ENCODE assay signal across 11 mouse cellular contexts in the genomic region with DNA sequence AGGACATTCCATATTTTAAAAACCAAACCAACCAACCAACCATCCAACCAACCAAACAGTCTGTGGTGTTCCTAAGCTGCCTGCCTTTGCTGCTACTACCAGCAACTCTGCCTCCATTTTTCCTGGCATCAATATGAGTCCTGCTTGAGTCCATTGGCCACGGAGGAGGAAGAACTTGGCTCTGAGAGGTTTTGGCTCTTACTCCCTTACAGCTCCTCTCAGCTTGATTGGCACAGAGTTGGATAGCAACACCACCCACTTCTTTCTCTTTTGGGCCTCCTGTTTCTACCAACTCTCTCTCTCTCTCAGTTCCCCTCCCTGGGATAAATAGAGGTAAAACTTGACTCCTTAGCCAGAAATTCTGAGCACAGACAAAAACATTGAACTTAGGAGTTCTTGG.
A peak's percentile ranks its signal among the peaks of the same experiment; 100 is the strongest.
DNase-seq lines count a peak whose midpoint lies in the region; ATAC-seq lines count a peak whose summit lies in the region.
"Had no signal": no experiment of that assay in that cellular context is flagged by ENCODE, and none has a peak within 500 bp of the region (broad histone marks: within the 10 kb centered on the region; RNA-seq: fewer than 3 reads in every experiment).

No protein-coding gene starts in this region.

- WGBS in forebrain, embryonic 16.5 days, result 32% methylated on average over 1 of the region's 1 CpGs
- 84% methylated on average over 1 of the region's 1 CpGs for WGBS in forebrain, embryonic 11.5 days

- peak; percentile 65 for ATAC-seq in forebrain, embryonic 16.5 days
- no peak for ATAC-seq in forebrain, embryonic 11.5 days (replicated peaks; ENCODE audit: low FRiP score)

- H3K27ac ChIP-seq in forebrain, embryonic 16.5 days (ENCODE audit: low read length), result no peak overlapping the region
- H3K27ac ChIP-seq in forebrain, embryonic 11.5 days (ENCODE audit: low read depth, low read length), result no peak overlapping the region
- H3K27ac ChIP-seq: embryonic facial prominence, embryonic 15.5 days; macrophage had no signal

- H3K9ac ChIP-seq in forebrain, embryonic 16.5 days (replicated peaks; ENCODE audit: low read depth, low read length), result no peak overlapping the region
- H3K9ac ChIP-seq in forebrain, embryonic 11.5 days (ENCODE audit: low read length), result no peak overlapping the region
- H3K9ac ChIP-seq: embryonic facial prominence, embryonic 15.5 days had no signal

- no peaks in the 10 kb centered on the region for H3K27me3 ChIP-seq in forebrain, embryonic 16.5 days (replicated peaks; ENCODE audit: control insufficient read depth, insufficient read depth, low read length)
- no peaks in the 10 kb centered on the region for H3K27me3 ChIP-seq in forebrain, embryonic 11.5 days (ENCODE audit: control insufficient read depth, insufficient read depth, low read length)
- H3K27me3 ChIP-seq: embryonic facial prominence, embryonic 15.5 days had no signal

- H3K9me3 ChIP-seq in forebrain, embryonic 16.5 days (ENCODE audit: control insufficient read depth, low read length), result no peaks in the 10 kb centered on the region
- no peaks in the 10 kb centered on the region for H3K9me3 ChIP-seq in forebrain, embryonic 11.5 days (ENCODE audit: control insufficient read depth, low read length)
- H3K9me3 ChIP-seq: embryonic facial prominence, embryonic 15.5 days had no signal

- peaks cover 6% of the 10 kb centered on the region; the same call in 1 of the 2 replicates for H3K4me1 ChIP-seq in forebrain, embryonic 16.5 days (replicated peaks; ENCODE audit: control insufficient read depth, insufficient read depth, low read length)
- H3K4me1 ChIP-seq in forebrain, embryonic 11.5 days (replicated peaks; ENCODE audit: control insufficient read depth, insufficient read depth, low read length), result no peaks in the 10 kb centered on the region
- H3K4me1 ChIP-seq: embryonic facial prominence, embryonic 15.5 days had no signal

- DNase-seq in forebrain, embryonic 11.5 days (ENCODE audit: low spot score), result no peak
- peak; percentile 3 for DNase-seq in urinary bladder, postnatal 14 days (ENCODE audit: low spot score)
- no peak for DNase-seq in urinary bladder, postnatal 25 days (ENCODE audit: low spot score)
- DNase-seq in layer of hippocampus, postnatal 14 days (ENCODE audit: low spot score in 2 of 2), result peak; percentile 4 to 69
- no peak for DNase-seq in gastrocnemius, postnatal 10 days
- no peak for DNase-seq in gastrocnemius, adult 8-10 months (ENCODE audit: low spot score in 2 of 2)
- DNase-seq in spleen, postnatal 4 days (ENCODE audit: low spot score in 2 of 2), result no peak
- DNase-seq: kidney, adult 11 months had no signal

- H3K4me2 ChIP-seq in forebrain, embryonic 16.5 days (ENCODE audit: low read length), result no peak overlapping the region
- H3K4me2 ChIP-seq in forebrain, embryonic 11.5 days (ENCODE audit: low read depth, low read length, severe bottlenecking), result no peak overlapping the region
- H3K4me2 ChIP-seq: embryonic facial prominence, embryonic 15.5 days had no signal

- no peaks in the 10 kb centered on the region for H3K36me3 ChIP-seq in forebrain, embryonic 16.5 days (ENCODE audit: control insufficient read depth, insufficient read depth)
- no peaks in the 10 kb centered on the region for H3K36me3 ChIP-seq in forebrain, embryonic 11.5 days (ENCODE audit: control insufficient read depth, insufficient read depth, low read length)
- H3K36me3 ChIP-seq: embryonic facial prominence, embryonic 15.5 days had no signal

- H3K4me3 ChIP-seq in forebrain, embryonic 16.5 days (replicated peaks; ENCODE audit: low read length), result no peak overlapping the region
- H3K4me3 ChIP-seq in forebrain, embryonic 11.5 days (ENCODE audit: low read depth, low read length), result no peak overlapping the region
- H3K4me3 ChIP-seq: embryonic facial prominence, embryonic 15.5 days had no signal

Comparison
In these comparisons a context has a peak if more than half of its experiments do, and no peak if none do; other contexts are left out.
1. DNase-seq: peak in urinary bladder, postnatal 14 days (single experiment) and layer of hippocampus, postnatal 14 days (2 of 2); none in forebrain, embryonic 11.5 days (single experiment), urinary bladder, postnatal 25 days (single experiment), gastrocnemius, postnatal 10 days (single experiment), gastrocnemius, adult 8-10 months (0 of 2) and spleen, postnatal 4 days (0 of 2).